Mouse (Mus musculus): ENCODE results near the gene Cyp2t4. TPM values are rescaled to one million over a fixed set of nuclear protein-coding genes. Genes with fewer than 3 reads are reported as not detected.

Cyp2t4 gene
- polyA plus RNA-seq, 1 experiment from 2014 or later, result not detected

GRCm38 (mm10) chr7:27156005-27156404 is 2.5 kb downstream of the Cyp2t4 start:
- Histone ChIP-seq H3K36me3 (ENCODE audit: control insufficient read depth, insufficient read depth, low read length) (peaks cover 26% of the 10 kb centered on the region), H3K9ac (ENCODE audit: low read depth, low read length) (no peak overlapping the region), H3K27me3 (ENCODE audit: control insufficient read depth, insufficient read depth, low read length) (no peaks in the 10 kb centered on the region), H3K27ac (ENCODE audit: low read depth, low read length) (no peak overlapping the region), H3K9me3 (ENCODE audit: control insufficient read depth, low read length) (no peaks in the 10 kb centered on the region), H3K4me1 (ENCODE audit: control insufficient read depth, insufficient read depth, low read length) (0 out of 2 replicates have a peak, but pooled peaks cover 2% of the 10 kb centered on the region), H3K4me2 (replicated peaks; ENCODE audit: low read depth, low read length) (no peak overlapping the region), H3K4me3 (ENCODE audit: low read length) (no peak overlapping the region)
- ATAC-seq (ENCODE audit: low FRiP score, low TSS enrichment), result no peak
- WGBS, result 84% methylated on average over 13 of the region's 13 CpGs

GRCm38 (mm10) chr7:27158171-27158570 is 4.7 kb downstream of the Cyp2t4 start:
- no peak for ATAC-seq (ENCODE audit: low FRiP score, low TSS enrichment)
- no peak overlapping the region for H3K4me3 ChIP-seq (ENCODE audit: low read length)
- no peaks in the 10 kb centered on the region for H3K9me3 ChIP-seq (ENCODE audit: control insufficient read depth, low read length)
- H3K27ac ChIP-seq (ENCODE audit: low read depth, low read length), result no peak overlapping the region
- no peaks in the 10 kb centered on the region for H3K27me3 ChIP-seq (ENCODE audit: control insufficient read depth, insufficient read depth, low read length)
- no peak overlapping the region for H3K9ac ChIP-seq (ENCODE audit: low read depth, low read length)
- H3K4me2 ChIP-seq (replicated peaks; ENCODE audit: low read depth, low read length), result no peak overlapping the region
- 98% methylated on average over 9 of the region's 9 CpGs for WGBS
- peaks cover 46% of the 10 kb centered on the region for H3K36me3 ChIP-seq (ENCODE audit: control insufficient read depth, insufficient read depth, low read length)
- peaks cover 13% of the 10 kb centered on the region; the same call in 1 of the 2 replicates for H3K4me1 ChIP-seq (ENCODE audit: control insufficient read depth, insufficient read depth, low read length)

GRCm38 (mm10) chr7:27159256-27159655 is 5.7 kb downstream of the Cyp2t4 start:
- 88% methylated on average over 6 of the region's 6 CpGs for WGBS
- H3K4me1 ChIP-seq (ENCODE audit: control insufficient read depth, insufficient read depth, low read length), result peaks cover 24% of the 10 kb centered on the region
- ATAC-seq (ENCODE audit: low FRiP score, low TSS enrichment), result no peak
- H3K4me2 ChIP-seq (replicated peaks; ENCODE audit: low read depth, low read length), result no peak overlapping the region
- no peak overlapping the region for H3K9ac ChIP-seq (ENCODE audit: low read depth, low read length)
- peaks cover 54% of the 10 kb centered on the region for H3K36me3 ChIP-seq (ENCODE audit: control insufficient read depth, insufficient read depth, low read length)
- no peak overlapping the region for H3K27ac ChIP-seq (ENCODE audit: low read depth, low read length)
- H3K27me3 ChIP-seq (ENCODE audit: control insufficient read depth, insufficient read depth, low read length), result no peaks in the 10 kb centered on the region
- H3K9me3 ChIP-seq (ENCODE audit: control insufficient read depth, low read length), result no peaks in the 10 kb centered on the region
- no peak overlapping the region for H3K4me3 ChIP-seq (ENCODE audit: low read length)

GRCm38 (mm10) chr7:27159882-27160281 is 6.4 kb downstream of the Cyp2t4 start:
- Histone ChIP-seq H3K27me3 (ENCODE audit: control insufficient read depth, insufficient read depth, low read length) (no peaks in the 10 kb centered on the region), H3K4me1 (ENCODE audit: control insufficient read depth, insufficient read depth, low read length) (peaks cover 30% of the 10 kb centered on the region), H3K9ac (ENCODE audit: low read depth, low read length) (no peak overlapping the region), H3K9me3 (ENCODE audit: control insufficient read depth, low read length) (no peaks in the 10 kb centered on the region), H3K4me3 (ENCODE audit: low read length) (no peak overlapping the region), H3K27ac (ENCODE audit: low read depth, low read length) (no peak overlapping the region), H3K36me3 (ENCODE audit: control insufficient read depth, insufficient read depth, low read length) (peaks cover 60% of the 10 kb centered on the region), H3K4me2 (replicated peaks; ENCODE audit: low read depth, low read length) (no peak overlapping the region)
- 11% methylated on average over 8 of the region's 8 CpGs for WGBS
- peak; percentile 92 for ATAC-seq (ENCODE audit: low FRiP score, low TSS enrichment)

GRCm38 (mm10) chr7:27160921-27161320 is 7.4 kb downstream of the Cyp2t4 start:
- H3K4me1 ChIP-seq (ENCODE audit: control insufficient read depth, insufficient read depth, low read length), result peaks cover 38% of the 10 kb centered on the region
- WGBS, result 85% methylated on average over 3 of the region's 3 CpGs
- H3K4me2 ChIP-seq (replicated peaks; ENCODE audit: low read depth, low read length), result no peak overlapping the region
- H3K27ac ChIP-seq (ENCODE audit: low read depth, low read length), result no peak overlapping the region
- ATAC-seq (ENCODE audit: low FRiP score, low TSS enrichment), result no peak
- no peaks in the 10 kb centered on the region for H3K27me3 ChIP-seq (ENCODE audit: control insufficient read depth, insufficient read depth, low read length)
- H3K36me3 ChIP-seq (ENCODE audit: control insufficient read depth, insufficient read depth, low read length), result peaks cover 63% of the 10 kb centered on the region
- H3K9me3 ChIP-seq (ENCODE audit: control insufficient read depth, low read length), result no peaks in the 10 kb centered on the region
- no peak overlapping the region for H3K9ac ChIP-seq (ENCODE audit: low read depth, low read length)
- no peak overlapping the region for H3K4me3 ChIP-seq (ENCODE audit: low read length)

- peaks cover 38% of the 10 kb centered on the region for H3K4me1 ChIP-seq (ENCODE audit: control insufficient read depth, insufficient read depth, low read length)
- H3K27me3 ChIP-seq (ENCODE audit: control insufficient read depth, insufficient read depth, low read length), result no peaks in the 10 kb centered on the region
- H3K4me3 ChIP-seq (ENCODE audit: low read length), result no peak overlapping the region
- no peak overlapping the region for H3K27ac ChIP-seq (ENCODE audit: low read depth, low read length)
- WGBS, result 67% methylated on average over 4 of the region's 4 CpGs
- no peak overlapping the region for H3K9ac ChIP-seq (ENCODE audit: low read depth, low read length)
- H3K9me3 ChIP-seq (ENCODE audit: control insufficient read depth, low read length), result no peaks in the 10 kb centered on the region
- no peak overlapping the region for H3K4me2 ChIP-seq (replicated peaks; ENCODE audit: low read depth, low read length)
- ATAC-seq (ENCODE audit: low FRiP score, low TSS enrichment), result no peak
- peaks cover 63% of the 10 kb centered on the region for H3K36me3 ChIP-seq (ENCODE audit: control insufficient read depth, insufficient read depth, low read length)
Measured at GRCm38 (mm10) chr7:27161744-27162143, 8.2 kb downstream of the Cyp2t4 start.

- Histone ChIP-seq H3K27me3 (ENCODE audit: control insufficient read depth, insufficient read depth, low read length) (no peaks in the 10 kb centered on the region), H3K4me3 (ENCODE audit: low read length) (peak overlapping the region; percentile 14; the same call in 1 of the 2 replicates), H3K4me1 (ENCODE audit: control insufficient read depth, insufficient read depth, low read length) (peaks cover 38% of the 10 kb centered on the region), H3K36me3 (ENCODE audit: control insufficient read depth, insufficient read depth, low read length) (peaks cover 54% of the 10 kb centered on the region), H3K27ac (ENCODE audit: low read depth, low read length) (no peak overlapping the region), H3K9me3 (ENCODE audit: control insufficient read depth, low read length) (no peaks in the 10 kb centered on the region), H3K9ac (ENCODE audit: low read depth, low read length) (peak overlapping the region; percentile 44), H3K4me2 (replicated peaks; ENCODE audit: low read depth, low read length) (peak overlapping the region; percentile 25; the same call in 1 of the 2 replicates)
- no peak for ATAC-seq (ENCODE audit: low FRiP score, low TSS enrichment)
- 82% methylated on average over 5 of the region's 5 CpGs for WGBS
Measured at GRCm38 (mm10) chr7:27162780-27163449, 9.4 kb downstream of the Cyp2t4 start.

- Histone ChIP-seq H3K27me3 (ENCODE audit: control insufficient read depth, insufficient read depth, low read length) (no peaks in the 10 kb centered on the region), H3K36me3 (ENCODE audit: control insufficient read depth, insufficient read depth, low read length) (peaks cover 49% of the 10 kb centered on the region), H3K9me3 (ENCODE audit: control insufficient read depth, low read length) (no peaks in the 10 kb centered on the region), H3K4me3 (ENCODE audit: low read length) (peak overlapping the region; percentile 14; the same call in 1 of the 2 replicates), H3K9ac (ENCODE audit: low read depth, low read length) (peak overlapping the region; percentile 44), H3K27ac (ENCODE audit: low read depth, low read length) (no peak overlapping the region), H3K4me1 (ENCODE audit: control insufficient read depth, insufficient read depth, low read length) (peaks cover 38% of the 10 kb centered on the region), H3K4me2 (replicated peaks; ENCODE audit: low read depth, low read length) (peak overlapping the region; percentile 51; the same call in 1 of the 2 replicates)
- WGBS, result 64% methylated on average over 5 of the region's 5 CpGs
- no peak for ATAC-seq (ENCODE audit: low FRiP score, low TSS enrichment)
Measured at GRCm38 (mm10) chr7:27163450-27163805, 9.9 kb downstream of the Cyp2t4 start.

- peak overlapping the region; percentile 51 for H3K4me2 ChIP-seq (replicated peaks; ENCODE audit: low read depth, low read length)
- H3K9me3 ChIP-seq (ENCODE audit: control insufficient read depth, low read length), result no peaks in the 10 kb centered on the region
- H3K36me3 ChIP-seq (ENCODE audit: control insufficient read depth, insufficient read depth, low read length), result peaks cover 40% of the 10 kb centered on the region; the same call in 1 of the 2 replicates
- H3K9ac ChIP-seq (ENCODE audit: low read depth, low read length), result peak overlapping the region; percentile 31; the same call in 1 of the 2 replicates
- H3K27me3 ChIP-seq (ENCODE audit: control insufficient read depth, insufficient read depth, low read length), result no peaks in the 10 kb centered on the region
- no peak for ATAC-seq (ENCODE audit: low FRiP score, low TSS enrichment)
- H3K4me1 ChIP-seq (ENCODE audit: control insufficient read depth, insufficient read depth, low read length), result peaks cover 38% of the 10 kb centered on the region
- H3K27ac ChIP-seq (ENCODE audit: low read depth, low read length), result no peak overlapping the region; the same call in 1 of the 2 replicates
- H3K4me3 ChIP-seq (ENCODE audit: low read length), result peak overlapping the region; percentile 2; the same call in 1 of the 2 replicates
- 83% methylated on average over 33 of the region's 33 CpGs for WGBS
Measured at GRCm38 (mm10) chr7:27164112-27164947, 10.8 kb downstream of the Cyp2t4 start.

All from kidney, embryonic 14.5 days (tissue).